Mouse (Mus musculus) cerebellum, adult 2 months (tissue): Measurements from ENCODE around the gene Flvcr1.

Experiments
- CTCF ChIP-seq: fragments of 200-500 bp; IDR thresholded peaks from 2 replicates; pipeline ENCODE4 v1.5.1; 2011; ENCODE audit warnings: low read depth, mild to moderate bottlenecking, control low read depth, low read length, moderate library complexity, borderline replicate concordance; ENCODE audit not compliant: insufficient read depth
- POLR2A ChIP-seq: fragments of 200-500 bp; IDR thresholded peaks from 2 replicates; pipeline ENCODE4 v1.6.1; 2011; ENCODE audit warnings: low read length, control low read depth, borderline replicate concordance; ENCODE audit not compliant: insufficient read depth

- TF ChIP-seq CTCF (peak; percentile 28; the same call in 1 of the 2 replicates), POLR2A (no peak)
Measured at GRCm38 (mm10) chr1:191002201-191002600, 23.8 kb downstream of the Flvcr1 start.
